Mouse (Mus musculus): ENCODE measurements around the gene Zfp410. TPM values are rescaled to one million over a fixed set of nuclear protein-coding genes. Genes with fewer than 3 reads are reported as not detected.
A peak's percentile ranks its signal among the peaks of the same experiment; 100 is the strongest.

The Zfp410 gene
- total and polyA plus RNA-seq, 3 experiments = 33.5 to 53.7 (median 42.9) TPM

DNA sequence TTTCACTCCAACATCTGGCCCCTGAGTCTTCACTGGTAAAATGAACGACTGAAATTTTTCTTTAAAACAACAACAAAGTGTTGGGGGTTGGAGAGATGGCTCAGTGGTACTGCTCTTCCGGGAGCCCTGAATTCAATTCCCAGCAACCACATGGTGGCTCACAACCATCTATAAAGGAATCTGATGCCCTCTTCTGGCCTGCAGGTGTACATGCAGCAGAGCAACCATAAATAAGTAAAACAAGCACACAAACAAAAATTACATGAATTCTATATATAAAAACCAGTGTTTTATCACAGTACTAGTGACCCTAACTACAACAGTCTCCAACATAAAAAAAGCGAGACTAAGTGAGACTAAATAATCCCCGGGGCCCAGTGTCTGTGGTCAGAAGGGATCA, 39.9 kb upstream of the Zfp410 start:
- no peaks in the 10 kb centered on the region for H3K36me3 ChIP-seq (replicated peaks in 1 of 2; ENCODE audit: control insufficient read depth in 1 of 2, insufficient read depth in 1 of 2, low read length in 1 of 2)
- dilution Hi-C loops (cut with MboI; ENCODE audit: extremely low pct_ligation_motif_present, extremely low pct_unique_long_range_greater_than_20kb, low sequenced_read_pairs) (no loop called here), in situ Hi-C loops (cut with MboI; ENCODE audit: low pct_ligation_motif_present, low pct_unique_long_range_greater_than_20kb, low sequenced_read_pairs) (no loop called here)
- DNase-seq (ENCODE audit: extremely low read depth) = no peak
- no peak overlapping the region for H3K9ac ChIP-seq (ENCODE audit: insufficient read depth, low read depth)
- H3K79me2 ChIP-seq (replicated peaks; ENCODE audit: control insufficient read depth, extremely low read depth, insufficient read depth, poor library complexity, severe bottlenecking) = no peaks in the 10 kb centered on the region
- peaks cover 4% of the 10 kb centered on the region for H3K9me3 ChIP-seq (replicated peaks; ENCODE audit: low read length)
- no peak overlapping the region for H3K4me2 ChIP-seq (ENCODE audit: insufficient read depth, low read depth, poor library complexity, severe bottlenecking)
- no peaks in the 10 kb centered on the region for H3K4me1 ChIP-seq (ENCODE audit: control insufficient read depth in 1 of 2, insufficient read depth in 2 of 2)
- no peaks in the 10 kb centered on the region for H3K27me3 ChIP-seq (replicated peaks)
- H3K27ac ChIP-seq (ENCODE audit: insufficient read depth, low read depth) = no peak overlapping the region
- TF ChIP-seq ZNF384 (IDR thresholded peaks at IDR 0.05; ENCODE audit: low read depth, low read length) (no peak), SMC3 (IDR thresholded peaks at IDR 0.05; ENCODE audit: low read depth, low read length) (0 out of 2 replicates have a peak, but pooled peaks have one; percentile 7), IRF4 (IDR thresholded peaks at IDR 0.05; ENCODE audit: low read depth, low read length) (no peak), MAFK (IDR thresholded peaks at IDR 0.05; ENCODE audit: insufficient replicate concordance, low read length) (no peak), JUND (conservative IDR thresholded peaks at IDR 0.05; ENCODE audit: low read depth, low read length) (no peak), RCOR1 (conservative IDR thresholded peaks at IDR 0.05; ENCODE audit: low read depth, low read length) (no peak), CTCF (conservative IDR thresholded peaks at IDR 0.05 in 1 of 2, IDR thresholded peaks at IDR 0.05 in 1 of 2; ENCODE audit: low read depth in 2 of 2, low read length in 2 of 2) (peak in 1 of 2 experiments; percentile 45; a peak in 2 of 4 replicates)
- no peak overlapping the region for H3K4me3 ChIP-seq (replicated peaks in 1 of 3; ENCODE audit: low read depth in 2 of 3, low read length in 2 of 3, poor library complexity in 1 of 3)

DNA sequence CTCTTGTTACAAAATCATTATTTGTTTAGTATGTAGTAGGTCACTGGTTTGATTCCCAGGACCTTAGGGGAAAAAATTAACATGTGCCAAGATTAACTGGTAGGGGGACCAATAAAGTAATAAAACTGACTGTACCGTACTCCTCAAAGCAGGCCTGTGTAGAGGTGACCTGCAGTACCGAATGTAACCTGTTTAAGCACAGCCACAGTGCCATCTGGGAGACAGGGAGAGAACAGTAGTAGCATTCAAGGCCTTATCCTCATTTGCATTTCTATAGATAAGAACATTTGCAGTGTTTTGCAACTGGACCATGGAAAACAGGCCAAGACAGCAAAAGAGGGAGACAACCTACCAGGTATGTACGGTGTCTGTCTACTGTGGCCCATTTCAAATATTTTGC, 38.8 kb upstream of the Zfp410 start:
- Histone ChIP-seq H3K27ac (ENCODE audit: insufficient read depth, low read depth) (no peak overlapping the region), H3K4me2 (ENCODE audit: insufficient read depth, low read depth, poor library complexity, severe bottlenecking) (no peak overlapping the region), H3K36me3 (replicated peaks in 1 of 2; ENCODE audit: control insufficient read depth in 1 of 2, insufficient read depth in 1 of 2, low read length in 1 of 2) (no peaks in the 10 kb centered on the region), H3K9ac (ENCODE audit: insufficient read depth, low read depth) (no peak overlapping the region), H3K27me3 (replicated peaks) (no peaks in the 10 kb centered on the region), H3K9me3 (replicated peaks; ENCODE audit: low read length) (peaks cover 4% of the 10 kb centered on the region), H3K79me2 (replicated peaks; ENCODE audit: control insufficient read depth, extremely low read depth, insufficient read depth, poor library complexity, severe bottlenecking) (no peaks in the 10 kb centered on the region), H3K4me3 (replicated peaks in 1 of 3; ENCODE audit: low read depth in 2 of 3, low read length in 2 of 3, poor library complexity in 1 of 3) (no peak overlapping the region), H3K4me1 (ENCODE audit: control insufficient read depth in 1 of 2, insufficient read depth in 2 of 2) (no peaks in the 10 kb centered on the region)
- no peak for DNase-seq (ENCODE audit: extremely low read depth)
- dilution Hi-C loops (cut with MboI; ENCODE audit: extremely low pct_ligation_motif_present, extremely low pct_unique_long_range_greater_than_20kb, low sequenced_read_pairs) (no loop called here), in situ Hi-C loops (cut with MboI; ENCODE audit: low pct_ligation_motif_present, low pct_unique_long_range_greater_than_20kb, low sequenced_read_pairs) (no loop called here)
- TF ChIP-seq IRF4 (IDR thresholded peaks at IDR 0.05; ENCODE audit: low read depth, low read length) = no peak
- TF ChIP-seq TBP (conservative IDR thresholded peaks at IDR 0.05; ENCODE audit: low read depth, low read length) = no peak
- no peak for TF ChIP-seq EP300 (IDR thresholded peaks at IDR 0.05; ENCODE audit: low read length)
- no peak for TF ChIP-seq KAT2A (IDR thresholded peaks at IDR 0.05; ENCODE audit: insufficient replicate concordance, low read length)
- TF ChIP-seq CHD2 (IDR thresholded peaks at IDR 0.05; ENCODE audit: low read length) = no peak
- TF ChIP-seq NELFE (IDR thresholded peaks at IDR 0.05; ENCODE audit: low read depth, low read length) = no peak
- TF ChIP-seq ZMIZ1 (IDR thresholded peaks at IDR 0.05; ENCODE audit: low read depth, low read length) = no peak
- TF ChIP-seq JUND (conservative IDR thresholded peaks at IDR 0.05; ENCODE audit: low read depth, low read length) = no peak
- no peak for TF ChIP-seq E2F4 (IDR thresholded peaks at IDR 0.05; ENCODE audit: insufficient replicate concordance, low read depth, low read length)
- no peak for TF ChIP-seq ZKSCAN1 (IDR thresholded peaks at IDR 0.05; ENCODE audit: borderline replicate concordance, low read depth, low read length)
- TF ChIP-seq HCFC1 (IDR thresholded peaks at IDR 0.05; ENCODE audit: low read depth, low read length) = no peak
- TF ChIP-seq MEF2A (IDR thresholded peaks at IDR 0.05; ENCODE audit: borderline replicate concordance, low read depth, low read length) = no peak
- no peak for TF ChIP-seq POLR2AphosphoS2 (IDR thresholded peaks at IDR 0.05; ENCODE audit: low read depth, low read length)
- TF ChIP-seq SMC3 (IDR thresholded peaks at IDR 0.05; ENCODE audit: low read depth, low read length) = no peak
- TF ChIP-seq ZNF384 (IDR thresholded peaks at IDR 0.05; ENCODE audit: low read depth, low read length) = no peak
- TF ChIP-seq MAX (IDR thresholded peaks at IDR 0.05; ENCODE audit: low read length) = no peak
- no peak for TF ChIP-seq BHLHE40 (IDR thresholded peaks at IDR 0.05; ENCODE audit: low read depth, low read length)
- TF ChIP-seq USF2 (conservative IDR thresholded peaks at IDR 0.05; ENCODE audit: low read depth, low read length) = no peak
- TF ChIP-seq CTCF (conservative IDR thresholded peaks at IDR 0.05 in 1 of 2, IDR thresholded peaks at IDR 0.05 in 1 of 2; ENCODE audit: low read depth in 2 of 2, low read length in 2 of 2) = no peak

Data from CH12.LX (cell line).